Mouse (Mus musculus): ENCODE data around the gene Bend5. TPM values are rescaled to one million over a fixed set of nuclear protein-coding genes. Genes with fewer than 3 reads are reported as not detected.

Bend5 gene
- polyA plus RNA-seq, 1 experiment: 15.6 TPM

DNA sequence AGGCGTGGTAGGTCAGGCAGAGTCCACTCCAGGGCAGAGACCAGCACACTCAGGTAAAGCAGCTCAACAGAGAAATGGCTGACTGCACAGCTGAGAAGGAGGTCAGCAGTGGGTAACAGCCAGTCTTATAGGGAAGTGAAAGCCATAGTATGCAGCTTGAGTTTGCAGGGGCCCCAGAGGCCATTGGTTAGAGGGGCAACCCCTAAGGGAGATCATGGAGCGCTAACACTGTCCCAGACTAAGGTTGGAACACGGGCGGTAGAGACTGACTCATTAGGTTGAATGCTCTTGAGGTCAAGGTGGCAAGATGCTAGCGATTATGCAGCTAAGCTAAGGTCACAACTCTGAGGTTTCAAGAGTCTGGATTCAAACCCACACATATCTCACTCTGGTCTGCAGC, 40.8 kb downstream of the Bend5 start:
- Histone ChIP-seq H3K27me3 (ENCODE audit: control insufficient read depth, insufficient read depth, low read length) (no peaks in the 10 kb centered on the region), H3K4me3 (ENCODE audit: control insufficient read depth, insufficient read depth, low read length) (no peak overlapping the region), H3K27ac (ENCODE audit: control insufficient read depth, insufficient read depth, low read length) (no peak overlapping the region), H3K36me3 (ENCODE audit: control insufficient read depth, insufficient read depth, low read length) (peaks cover 16% of the 10 kb centered on the region), H3K4me1 (replicated peaks; ENCODE audit: control insufficient read depth, insufficient read depth, low read length) (no peaks in the 10 kb centered on the region)
- DNase-seq: no peak
- no peak for TF ChIP-seq POLR2A (IDR thresholded peaks at IDR 0.05; ENCODE audit: control insufficient read depth, extremely low read depth, insufficient read depth, low read length, poor library complexity)
- no peak for TF ChIP-seq CTCF (IDR thresholded peaks at IDR 0.05; ENCODE audit: borderline replicate concordance, control insufficient read depth, extremely low read depth, insufficient read depth, low read length, poor library complexity)
- 95% methylated on average over 5 of the region's 5 CpGs for WGBS

- 96% methylated on average over 5 of the region's 5 CpGs for WGBS
- H3K4me3 ChIP-seq (ENCODE audit: control insufficient read depth, insufficient read depth, low read length): no peak overlapping the region
- H3K27me3 ChIP-seq (ENCODE audit: control insufficient read depth, insufficient read depth, low read length): no peaks in the 10 kb centered on the region
- peaks cover 16% of the 10 kb centered on the region for H3K36me3 ChIP-seq (ENCODE audit: control insufficient read depth, insufficient read depth, low read length)
- no peak overlapping the region for H3K27ac ChIP-seq (ENCODE audit: control insufficient read depth, insufficient read depth, low read length)
- H3K4me1 ChIP-seq (replicated peaks; ENCODE audit: control insufficient read depth, insufficient read depth, low read length): no peaks in the 10 kb centered on the region
- TF ChIP-seq CTCF (IDR thresholded peaks at IDR 0.05; ENCODE audit: borderline replicate concordance, control insufficient read depth, extremely low read depth, insufficient read depth, low read length, poor library complexity): no peak
- no peak for TF ChIP-seq POLR2A (IDR thresholded peaks at IDR 0.05; ENCODE audit: control insufficient read depth, extremely low read depth, insufficient read depth, low read length, poor library complexity)
- no peak for DNase-seq
Observed at GRCm38 (mm10) chr4:111457568-111457967, 42.8 kb downstream of the Bend5 start.

DNA sequence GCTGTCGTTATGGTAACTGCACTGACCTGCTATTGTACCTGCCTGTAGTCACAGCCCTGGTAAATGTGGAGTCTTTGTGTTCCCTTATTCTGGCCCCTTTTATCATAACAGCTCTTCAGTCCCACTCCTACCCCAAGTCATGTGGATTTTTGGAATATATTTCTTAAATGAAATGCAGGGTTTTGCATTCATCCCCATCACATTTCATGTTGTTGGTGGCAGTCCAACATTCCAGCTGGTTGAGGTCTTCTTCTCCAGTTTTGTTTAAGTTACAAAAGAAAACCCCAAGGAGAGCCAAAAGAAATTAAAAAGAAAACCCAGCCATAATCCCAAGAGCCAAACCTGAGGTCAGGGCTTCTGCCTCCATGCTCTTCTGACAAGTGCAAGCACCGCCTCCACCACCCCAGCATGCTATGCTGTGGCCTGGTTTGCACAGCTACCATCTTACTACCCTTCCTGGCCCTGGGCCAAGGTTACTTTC, 52.5 kb downstream of the Bend5 start:
- Histone ChIP-seq H3K27ac (ENCODE audit: control insufficient read depth, insufficient read depth, low read length) (no peak overlapping the region), H3K4me1 (replicated peaks; ENCODE audit: control insufficient read depth, insufficient read depth, low read length) (no peaks in the 10 kb centered on the region), H3K27me3 (ENCODE audit: control insufficient read depth, insufficient read depth, low read length) (no peaks in the 10 kb centered on the region), H3K36me3 (ENCODE audit: control insufficient read depth, insufficient read depth, low read length) (no peaks in the 10 kb centered on the region), H3K4me3 (ENCODE audit: control insufficient read depth, insufficient read depth, low read length) (no peak overlapping the region)
- no peak for DNase-seq
- no peak for TF ChIP-seq POLR2A (IDR thresholded peaks at IDR 0.05; ENCODE audit: control insufficient read depth, extremely low read depth, insufficient read depth, low read length, poor library complexity)
- no peak for TF ChIP-seq CTCF (IDR thresholded peaks at IDR 0.05; ENCODE audit: borderline replicate concordance, control insufficient read depth, extremely low read depth, insufficient read depth, low read length, poor library complexity)
- WGBS: 91% methylated on average over 2 of the region's 2 CpGs

GRCm38 (mm10) chr4:111467796-111468195, 53.0 kb downstream of the Bend5 start:
- no peaks in the 10 kb centered on the region for H3K4me1 ChIP-seq (replicated peaks; ENCODE audit: control insufficient read depth, insufficient read depth, low read length)
- DNase-seq: no peak
- H3K27me3 ChIP-seq (ENCODE audit: control insufficient read depth, insufficient read depth, low read length): no peaks in the 10 kb centered on the region
- TF ChIP-seq CTCF (IDR thresholded peaks at IDR 0.05; ENCODE audit: borderline replicate concordance, control insufficient read depth, extremely low read depth, insufficient read depth, low read length, poor library complexity) (no peak), POLR2A (IDR thresholded peaks at IDR 0.05; ENCODE audit: control insufficient read depth, extremely low read depth, insufficient read depth, low read length, poor library complexity) (no peak)
- H3K36me3 ChIP-seq (ENCODE audit: control insufficient read depth, insufficient read depth, low read length): no peaks in the 10 kb centered on the region
- whole genome bisulfite sequencing: 91% methylated on average over 4 of the region's 4 CpGs
- H3K4me3 ChIP-seq (ENCODE audit: control insufficient read depth, insufficient read depth, low read length): no peak overlapping the region
- no peak overlapping the region for H3K27ac ChIP-seq (ENCODE audit: control insufficient read depth, insufficient read depth, low read length)

DNA sequence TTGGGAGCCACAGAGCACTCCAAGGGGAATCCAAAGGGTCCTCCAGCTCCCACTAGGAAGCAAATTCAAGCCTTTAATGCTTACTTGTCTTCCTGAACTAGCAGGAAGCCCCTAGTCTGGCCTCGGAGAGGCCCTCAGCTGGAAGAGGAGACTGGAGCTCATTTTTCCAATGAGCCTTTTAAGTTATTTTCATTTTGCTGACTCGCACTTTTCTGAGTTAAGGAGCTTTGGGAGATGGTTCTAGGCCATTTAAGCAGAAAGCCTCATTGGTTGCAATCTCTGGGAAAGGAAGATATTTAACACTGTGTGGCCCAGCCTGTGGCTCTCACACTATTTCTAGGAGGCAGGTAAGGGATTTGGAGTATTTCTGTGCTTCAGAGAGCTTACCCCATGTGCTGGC, 55.0 kb downstream of the Bend5 start:
- WGBS: 87% methylated on average over 2 of the region's 2 CpGs
- Histone ChIP-seq H3K4me1 (replicated peaks; ENCODE audit: control insufficient read depth, insufficient read depth, low read length) (no peaks in the 10 kb centered on the region), H3K4me3 (ENCODE audit: control insufficient read depth, insufficient read depth, low read length) (no peak overlapping the region), H3K27me3 (ENCODE audit: control insufficient read depth, insufficient read depth, low read length) (no peaks in the 10 kb centered on the region), H3K36me3 (ENCODE audit: control insufficient read depth, insufficient read depth, low read length) (no peaks in the 10 kb centered on the region), H3K27ac (ENCODE audit: control insufficient read depth, insufficient read depth, low read length) (no peak overlapping the region)
- DNase-seq: no peak
- TF ChIP-seq CTCF (IDR thresholded peaks at IDR 0.05; ENCODE audit: borderline replicate concordance, control insufficient read depth, extremely low read depth, insufficient read depth, low read length, poor library complexity) (no peak), POLR2A (IDR thresholded peaks at IDR 0.05; ENCODE audit: control insufficient read depth, extremely low read depth, insufficient read depth, low read length, poor library complexity) (no peak)

- 75% methylated on average over 3 of the region's 3 CpGs for WGBS
- H3K36me3 ChIP-seq (ENCODE audit: control insufficient read depth, insufficient read depth, low read length): no peaks in the 10 kb centered on the region
- no peak for DNase-seq
Observed at GRCm38 (mm10) chr4:111471726-111472125, 56.9 kb downstream of the Bend5 start.

GRCm38 (mm10) chr4:111472511-111472910, 57.7 kb downstream of the Bend5 start:
- Histone ChIP-seq H3K36me3 (ENCODE audit: control insufficient read depth, insufficient read depth, low read length) (no peaks in the 10 kb centered on the region), H3K4me1 (replicated peaks; ENCODE audit: control insufficient read depth, insufficient read depth, low read length) (no peaks in the 10 kb centered on the region), H3K27me3 (ENCODE audit: control insufficient read depth, insufficient read depth, low read length) (no peaks in the 10 kb centered on the region), H3K4me3 (ENCODE audit: control insufficient read depth, insufficient read depth, low read length) (no peak overlapping the region), H3K27ac (ENCODE audit: control insufficient read depth, insufficient read depth, low read length) (no peak overlapping the region)
- 78% methylated on average over 3 of the region's 3 CpGs for WGBS
- DNase-seq: no peak
- TF ChIP-seq POLR2A (IDR thresholded peaks at IDR 0.05; ENCODE audit: control insufficient read depth, extremely low read depth, insufficient read depth, low read length, poor library complexity) (no peak), CTCF (IDR thresholded peaks at IDR 0.05; ENCODE audit: borderline replicate concordance, control insufficient read depth, extremely low read depth, insufficient read depth, low read length, poor library complexity) (no peak)

More at GRCm38 (mm10) chr4:111471726-111472125, 56.9 kb downstream of the Bend5 start:
- H3K27me3 ChIP-seq (ENCODE audit: control insufficient read depth, insufficient read depth, low read length): no peaks in the 10 kb centered on the region
- no peak for TF ChIP-seq POLR2A (IDR thresholded peaks at IDR 0.05; ENCODE audit: control insufficient read depth, extremely low read depth, insufficient read depth, low read length, poor library complexity)
- no peak for TF ChIP-seq CTCF (IDR thresholded peaks at IDR 0.05; ENCODE audit: borderline replicate concordance, control insufficient read depth, extremely low read depth, insufficient read depth, low read length, poor library complexity)
- no peak overlapping the region for H3K4me3 ChIP-seq (ENCODE audit: control insufficient read depth, insufficient read depth, low read length)
- H3K27ac ChIP-seq (ENCODE audit: control insufficient read depth, insufficient read depth, low read length): no peak overlapping the region
- H3K4me1 ChIP-seq (replicated peaks; ENCODE audit: control insufficient read depth, insufficient read depth, low read length): no peaks in the 10 kb centered on the region
